Mouse (Mus musculus): ENCODE measurements around the gene Btc.

DNA sequence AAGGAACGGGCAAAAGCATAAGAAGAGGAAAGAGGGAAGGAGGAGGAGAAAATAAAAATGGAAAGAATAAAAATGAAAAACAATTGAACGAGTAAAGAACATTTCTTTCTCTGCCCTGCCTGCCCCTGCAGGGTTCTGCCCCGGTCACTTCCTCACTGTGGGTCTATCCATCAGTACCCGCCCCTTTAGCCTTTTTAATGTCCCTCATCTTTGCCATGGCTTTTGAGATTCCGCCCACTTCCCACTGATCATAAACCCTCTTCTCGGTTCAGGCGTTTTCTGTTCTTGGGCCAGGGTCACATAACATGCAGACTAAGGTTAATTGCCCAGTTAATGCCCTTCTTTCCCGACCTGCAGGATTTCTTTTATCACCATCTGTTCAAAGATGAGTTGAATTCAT is 25.8 kb upstream of the Btc start:
- TF ChIP-seq CTCF (IDR thresholded peaks at IDR 0.05; ENCODE audit: extremely low read depth, insufficient read depth, insufficient read length, insufficient replicate concordance) (no peak), POLR2A (IDR thresholded peaks at IDR 0.05; ENCODE audit: low read depth, low read length) (no peak)
